Mouse (Mus musculus): ENCODE measurements around the gene Nme7. TPM values are rescaled to one million over a fixed set of nuclear protein-coding genes. Genes with fewer than 3 reads are reported as not detected.

The Nme7 gene
- total and polyA plus RNA-seq, 3 experiments, result 23.5 to 33.2 (median 25.3) TPM

DNA sequence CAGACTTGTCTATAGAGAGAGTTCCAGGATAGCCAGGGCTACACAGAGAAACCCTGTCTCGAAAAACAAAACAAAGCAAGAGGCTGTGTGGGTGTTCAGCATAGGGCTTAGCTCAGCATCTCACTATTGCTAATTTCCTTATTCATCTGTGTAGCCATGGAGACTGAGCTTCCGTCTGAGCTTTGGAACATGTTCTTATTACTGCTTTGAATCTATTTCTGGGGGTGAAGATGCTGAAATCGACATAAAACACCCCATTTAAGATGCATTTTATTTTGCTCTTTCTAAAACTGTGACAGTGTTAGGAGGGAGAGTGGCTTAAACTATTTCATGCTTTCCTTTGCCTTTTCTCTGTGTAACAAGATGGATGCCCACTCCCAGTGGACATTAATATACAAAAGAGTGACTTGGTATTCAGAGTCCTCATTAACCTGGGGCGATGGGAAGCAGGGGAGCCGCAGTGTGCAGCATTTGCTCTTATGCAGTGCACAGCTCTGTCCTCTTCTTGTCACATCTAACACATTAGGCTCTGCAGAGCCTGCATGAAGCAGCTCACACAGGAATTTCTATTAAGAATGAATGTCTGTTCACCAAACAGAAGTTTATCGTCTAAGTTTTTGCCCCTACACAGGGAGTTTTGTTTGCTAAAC is 91.3 kb downstream of the Nme7 start:
- in situ Hi-C loops (cut with MboI; ENCODE audit: low pct_ligation_motif_present, low pct_unique_long_range_greater_than_20kb, low sequenced_read_pairs) (no loop called here), dilution Hi-C loops (cut with MboI; ENCODE audit: extremely low pct_ligation_motif_present, extremely low pct_unique_long_range_greater_than_20kb, low sequenced_read_pairs) (no loop called here)
- no peaks in the 10 kb centered on the region for H3K27me3 ChIP-seq (replicated peaks)
- H3K4me1 ChIP-seq (ENCODE audit: control insufficient read depth in 1 of 2, insufficient read depth in 2 of 2), result 0 out of 4 replicates have a peak, but pooled peaks cover 0 to 3% of the 10 kb centered on the region in 2 experiments
- DNase-seq (ENCODE audit: extremely low read depth), result no peak
- no peak overlapping the region for H3K9ac ChIP-seq (ENCODE audit: insufficient read depth, low read depth)
- TF ChIP-seq RCOR1 (conservative IDR thresholded peaks at IDR 0.05; ENCODE audit: low read depth, low read length), result no peak
- peaks cover 0 to 7% of the 10 kb centered on the region in 2 experiments for H3K36me3 ChIP-seq (replicated peaks in 1 of 2; ENCODE audit: control insufficient read depth in 1 of 2, insufficient read depth in 1 of 2, low read length in 1 of 2)
- no peak overlapping the region for H3K4me3 ChIP-seq (replicated peaks in 1 of 3; ENCODE audit: low read depth in 2 of 3, low read length in 2 of 3, poor library complexity in 1 of 3)
- H3K79me2 ChIP-seq (replicated peaks; ENCODE audit: control insufficient read depth, extremely low read depth, insufficient read depth, poor library complexity, severe bottlenecking), result no peaks in the 10 kb centered on the region
- H3K27ac ChIP-seq (ENCODE audit: insufficient read depth, low read depth), result no peak overlapping the region
- H3K4me2 ChIP-seq (ENCODE audit: insufficient read depth, low read depth, poor library complexity, severe bottlenecking), result no peak overlapping the region
- no peaks in the 10 kb centered on the region for H3K9me3 ChIP-seq (replicated peaks; ENCODE audit: low read length)

DNA sequence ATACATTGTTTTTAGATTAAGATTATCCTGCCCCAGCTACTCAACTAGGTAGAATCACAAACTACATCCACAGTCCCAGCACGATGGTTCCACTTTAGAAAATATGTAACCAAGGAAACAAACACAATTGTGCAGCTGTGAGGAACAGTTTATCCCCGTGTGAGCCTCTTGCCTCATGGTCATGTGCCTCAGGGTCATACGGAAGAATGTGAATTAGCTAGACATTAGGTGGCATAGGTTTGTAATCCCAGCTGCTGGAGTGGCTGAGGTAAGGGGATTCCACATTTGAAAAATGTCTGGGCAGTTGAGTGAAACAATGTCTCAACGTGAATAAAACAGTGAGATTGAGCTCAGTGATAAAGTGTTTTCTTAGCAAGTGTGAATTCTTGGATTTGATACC is 93.8 kb downstream of the Nme7 start:
- no peak for DNase-seq (ENCODE audit: extremely low read depth)
- Histone ChIP-seq H3K4me1 (ENCODE audit: control insufficient read depth in 1 of 2, insufficient read depth in 2 of 2) (no peaks in the 10 kb centered on the region), H3K9ac (ENCODE audit: insufficient read depth, low read depth) (no peak overlapping the region), H3K36me3 (replicated peaks in 1 of 2; ENCODE audit: control insufficient read depth in 1 of 2, insufficient read depth in 1 of 2, low read length in 1 of 2) (peaks cover 0 to 17% of the 10 kb centered on the region in 2 experiments), H3K4me3 (replicated peaks in 1 of 3; ENCODE audit: low read depth in 2 of 3, low read length in 2 of 3, poor library complexity in 1 of 3) (no peak overlapping the region), H3K27ac (ENCODE audit: insufficient read depth, low read depth) (no peak overlapping the region), H3K4me2 (ENCODE audit: insufficient read depth, low read depth, poor library complexity, severe bottlenecking) (no peak overlapping the region), H3K27me3 (replicated peaks) (no peaks in the 10 kb centered on the region), H3K79me2 (replicated peaks; ENCODE audit: control insufficient read depth, extremely low read depth, insufficient read depth, poor library complexity, severe bottlenecking) (no peaks in the 10 kb centered on the region), H3K9me3 (replicated peaks; ENCODE audit: low read length) (peaks cover 3% of the 10 kb centered on the region)
- no peak for TF ChIP-seq MAZ (IDR thresholded peaks at IDR 0.05; ENCODE audit: low read depth, low read length)
- no peak for TF ChIP-seq ETS1 (conservative IDR thresholded peaks at IDR 0.05; ENCODE audit: low read depth, low read length)
- TF ChIP-seq JUN (IDR thresholded peaks at IDR 0.05; ENCODE audit: insufficient read depth, low read depth, low read length), result no peak
- TF ChIP-seq MEF2A (IDR thresholded peaks at IDR 0.05; ENCODE audit: borderline replicate concordance, low read depth, low read length), result no peak
- TF ChIP-seq PAX5 (IDR thresholded peaks at IDR 0.05; ENCODE audit: low read length), result no peak
- no peak for TF ChIP-seq BHLHE40 (IDR thresholded peaks at IDR 0.05; ENCODE audit: low read depth, low read length)
- TF ChIP-seq ZMIZ1 (IDR thresholded peaks at IDR 0.05; ENCODE audit: low read depth, low read length), result no peak
- in situ Hi-C loops (cut with MboI; ENCODE audit: low pct_ligation_motif_present, low pct_unique_long_range_greater_than_20kb, low sequenced_read_pairs), result no loop called here
- dilution Hi-C loops (cut with MboI; ENCODE audit: extremely low pct_ligation_motif_present, extremely low pct_unique_long_range_greater_than_20kb, low sequenced_read_pairs), result no loop called here

DNA sequence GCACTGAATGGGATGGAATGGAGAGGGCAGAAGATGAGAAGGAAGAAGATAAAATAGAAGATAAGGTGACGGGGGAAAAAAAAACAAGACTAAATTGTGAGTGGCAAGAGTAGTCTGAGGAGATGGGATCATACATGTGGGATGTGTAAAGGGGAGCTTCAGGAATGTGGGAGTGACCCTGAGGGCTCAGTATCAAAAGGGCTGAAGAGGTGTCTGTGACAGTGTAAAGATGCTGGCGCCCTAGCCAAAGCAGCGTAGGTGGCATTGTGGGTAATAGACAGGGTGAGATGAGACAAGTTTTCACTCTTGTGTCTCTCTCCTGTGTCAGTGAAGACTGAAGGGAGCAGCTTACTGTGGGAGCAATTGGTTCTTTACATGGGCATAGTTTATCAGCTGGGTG is 95.7 kb downstream of the Nme7 start:
- in situ Hi-C loops (cut with MboI; ENCODE audit: low pct_ligation_motif_present, low pct_unique_long_range_greater_than_20kb, low sequenced_read_pairs) (no loop called here), dilution Hi-C loops (cut with MboI; ENCODE audit: extremely low pct_ligation_motif_present, extremely low pct_unique_long_range_greater_than_20kb, low sequenced_read_pairs) (no loop called here)
- Histone ChIP-seq H3K4me1 (ENCODE audit: control insufficient read depth in 1 of 2, insufficient read depth in 2 of 2) (no peaks in the 10 kb centered on the region), H3K4me3 (replicated peaks in 1 of 3; ENCODE audit: low read depth in 2 of 3, low read length in 2 of 3, poor library complexity in 1 of 3) (no peak overlapping the region), H3K79me2 (replicated peaks; ENCODE audit: control insufficient read depth, extremely low read depth, insufficient read depth, poor library complexity, severe bottlenecking) (no peaks in the 10 kb centered on the region), H3K36me3 (replicated peaks in 1 of 2; ENCODE audit: control insufficient read depth in 1 of 2, insufficient read depth in 1 of 2, low read length in 1 of 2) (peaks cover 0 to 24% of the 10 kb centered on the region in 2 experiments), H3K9ac (ENCODE audit: insufficient read depth, low read depth) (no peak overlapping the region), H3K4me2 (ENCODE audit: insufficient read depth, low read depth, poor library complexity, severe bottlenecking) (no peak overlapping the region), H3K27me3 (replicated peaks) (no peaks in the 10 kb centered on the region), H3K9me3 (replicated peaks; ENCODE audit: low read length) (peaks cover 3% of the 10 kb centered on the region), H3K27ac (ENCODE audit: insufficient read depth, low read depth) (no peak overlapping the region)
- TF ChIP-seq JUN (IDR thresholded peaks at IDR 0.05; ENCODE audit: insufficient read depth, low read depth, low read length) (no peak), BHLHE40 (IDR thresholded peaks at IDR 0.05; ENCODE audit: low read depth, low read length) (no peak), ZC3H11A (IDR thresholded peaks at IDR 0.05; ENCODE audit: low read depth, low read length) (no peak), MAX (IDR thresholded peaks at IDR 0.05; ENCODE audit: low read length) (no peak), KAT2A (IDR thresholded peaks at IDR 0.05; ENCODE audit: insufficient replicate concordance, low read length) (no peak), HCFC1 (IDR thresholded peaks at IDR 0.05; ENCODE audit: low read depth, low read length) (no peak), MYC (IDR thresholded peaks at IDR 0.05; ENCODE audit: low read depth, low read length) (no peak), GABPA (IDR thresholded peaks at IDR 0.05; ENCODE audit: insufficient replicate concordance, low read depth, low read length) (no peak), POLR2AphosphoS2 (IDR thresholded peaks at IDR 0.05; ENCODE audit: low read depth, low read length) (no peak), ZMIZ1 (IDR thresholded peaks at IDR 0.05; ENCODE audit: low read depth, low read length) (no peak), MEF2A (IDR thresholded peaks at IDR 0.05; ENCODE audit: borderline replicate concordance, low read depth, low read length) (no peak), MAZ (IDR thresholded peaks at IDR 0.05; ENCODE audit: low read depth, low read length) (no peak), ZNF384 (IDR thresholded peaks at IDR 0.05; ENCODE audit: low read depth, low read length) (no peak), TCF12 (IDR thresholded peaks at IDR 0.05; ENCODE audit: low read depth, low read length) (no peak), PAX5 (IDR thresholded peaks at IDR 0.05; ENCODE audit: low read length) (no peak), RCOR1 (conservative IDR thresholded peaks at IDR 0.05; ENCODE audit: low read depth, low read length) (no peak)
- no peak for DNase-seq (ENCODE audit: extremely low read depth)

Data from CH12.LX (cell line).